Mouse (Mus musculus) liver, embryonic 14.5 days (tissue): ENCODE measurements around the gene Pik3ca.

Experiments used
- CTCF ChIP-seq: IDR thresholded peaks from 2 replicates; pipeline ENCODE4 v1.5.1; 2016; ENCODE audit warnings: antibody characterized with exemption, low read depth, control low read depth
- EP300 ChIP-seq: IDR thresholded peaks from 2 replicates; pipeline ENCODE4 v1.6.1; 2016; ENCODE audit warnings: antibody characterized with exemption, low read depth

DNA sequence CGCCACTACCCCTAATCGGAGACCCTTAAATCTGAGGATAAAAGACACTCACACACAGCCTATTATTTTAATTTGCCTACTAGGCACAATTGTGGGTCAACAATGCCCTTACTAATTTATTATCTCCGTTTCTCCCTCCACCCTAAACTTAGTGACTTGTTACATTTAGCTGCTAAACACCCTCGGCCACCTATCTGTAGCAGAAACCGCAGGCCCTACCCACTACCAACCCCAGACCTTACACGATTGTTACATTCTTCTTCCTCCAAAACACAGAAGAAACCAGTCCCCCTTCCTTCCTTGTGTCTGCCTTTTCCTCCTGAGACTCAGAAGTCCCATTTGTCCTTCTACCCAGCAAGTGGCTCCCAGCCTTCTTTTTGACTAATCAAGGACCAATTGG, 9.3 kb downstream of the Pik3ca start:
- no peak for TF ChIP-seq CTCF
- no peak for TF ChIP-seq EP300
